Mouse (Mus musculus) stomach, embryonic 15.5 days (tissue): ENCODE measurements around the gene Gng5. TPM values are rescaled to one million over a fixed set of nuclear protein-coding genes. Genes with fewer than 3 reads are reported as not detected.
A peak's percentile ranks its signal among the peaks of the same experiment; 100 is the strongest.

ENCODE experiments used
- ATAC-seq: fragments of 200-750 bp; cut with Nextera tagmentation; 2 replicates; pipeline ENCODE4 v1.8.0; 2017; ENCODE audit warnings: low read depth, moderate number of reproducible peaks, moderate TSS enrichment; ENCODE audit not compliant: insufficient read depth, low FRiP score
- H3K27ac ChIP-seq: fragments of 300-500 bp; sonication (generic); 2 replicates; pipeline ENCODE4 v1.5.1; 2015; ENCODE audit warnings: mild to moderate bottlenecking, inconsistent platforms
- H3K27me3 ChIP-seq: fragments of 300-500 bp; sonication (generic); replicated peaks from 2 replicates; pipeline ENCODE4 v1.6.1; 2015; ENCODE audit warnings: inconsistent platforms
- H3K36me3 ChIP-seq: fragments of 300-500 bp; sonication (generic); 2 replicates; pipeline ENCODE4 v1.6.1; 2015; ENCODE audit warnings: inconsistent platforms
- H3K4me1 ChIP-seq: fragments of 300-500 bp; sonication (generic); 2 replicates; pipeline ENCODE4 v1.6.1; 2015; ENCODE audit warnings: inconsistent platforms
- H3K4me2 ChIP-seq: fragments of 300-500 bp; sonication (generic); 2 replicates; pipeline ENCODE4 v1.6.1; 2015; ENCODE audit warnings: mild to moderate bottlenecking, inconsistent platforms
- H3K4me3 ChIP-seq: fragments of 300-500 bp; sonication (generic); replicated peaks from 2 replicates; pipeline ENCODE4 v1.5.1; 2015; ENCODE audit warnings: inconsistent platforms
- H3K9ac ChIP-seq: fragments of 300-500 bp; sonication (generic); 2 replicates; pipeline ENCODE4 v1.6.1; 2015; ENCODE audit warnings: inconsistent platforms
- H3K9me3 ChIP-seq: fragments of 300-500 bp; sonication (generic); 2 replicates; pipeline ENCODE4 v1.6.1; 2016; ENCODE audit warnings: inconsistent platforms
- WGBS: fragments of 180-500 bp; shearing (Covaris S2); methylation state at CpG from one replicate; pipeline ENCODE4 v1.1.7; 2015; 5-methylcytosine and 5-hydroxymethylcytosine counted together
- polyA plus RNA-seq: library from polyadenylated mRNA; unstranded; fragments of >200 nt; fragmentation: Nextera tagmentation; extraction: Ambion mirVana; gene quantifications from 2 replicates; pipeline ENCODE4 v1.2.1, GENCODE M21; 2015

The Gng5 gene
- 992 and 1,078 TPM in 2 replicates for polyA plus RNA-seq

- Histone ChIP-seq H3K4me1 (peaks cover 14% of the 10 kb centered on the region; the same call in 1 of the 2 replicates), H3K27ac (peak within 1 kb of the TSS; percentile 96), H3K36me3 (no peaks in the 10 kb centered on the region; the same call in 1 of the 2 replicates), H3K4me3 (peak within 1 kb of the TSS; percentile 94), H3K9ac (peak within 1 kb of the TSS; percentile 96), H3K9me3 (no peaks in the 10 kb centered on the region), H3K4me2 (peak within 1 kb of the TSS; percentile 71), H3K27me3 (no peaks in the 10 kb centered on the region)
- ATAC-seq, result peak; percentile 98
- WGBS, result under 1% methylated on average over 62 of the region's 88 CpGs
Observed at GRCm38 (mm10) chr3:146499431-146500002, at the start of gene Gng5, which contains the start of gene Spata1. Gene Gng5, plus strand, starts transcription at chr3:146499807. Gene Spata1, minus strand, starts transcription at chr3:146499753.

DNA sequence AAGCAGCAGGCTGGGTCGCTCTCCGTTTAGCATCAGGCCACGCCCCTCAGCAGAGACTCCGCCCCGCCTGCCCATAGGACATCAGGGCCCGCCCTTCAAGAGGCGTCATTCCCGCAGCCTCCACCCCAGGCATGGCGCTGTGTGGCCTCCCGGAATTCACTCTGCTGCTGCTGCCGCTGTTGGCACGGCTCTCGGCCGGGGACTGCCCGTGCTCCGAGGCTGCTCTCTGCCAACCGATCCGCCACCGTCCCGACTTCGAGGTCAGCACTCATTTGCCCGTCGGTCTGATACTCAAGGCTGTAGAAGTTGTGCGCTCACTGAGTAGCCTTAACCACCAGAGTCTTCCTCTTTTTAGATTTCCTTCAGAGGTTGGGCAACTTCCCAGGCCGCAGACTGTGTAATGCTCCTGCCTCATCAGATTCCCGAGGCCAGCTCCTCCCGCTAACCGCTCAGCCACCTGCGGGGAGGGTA lies 49.2 kb upstream of the Gng5 start:
- ATAC-seq, result peak; percentile 99
- H3K27me3 ChIP-seq, result no peaks in the 10 kb centered on the region
- H3K4me2 ChIP-seq, result peak overlapping the region; percentile 63
- WGBS, result under 1% methylated on average over 29 of the region's 29 CpGs
- peak overlapping the region; percentile 71 for H3K9ac ChIP-seq
- peak overlapping the region; percentile 91 for H3K27ac ChIP-seq
- H3K4me1 ChIP-seq, result peaks cover 6% of the 10 kb centered on the region; the same call in 1 of the 2 replicates
- H3K4me3 ChIP-seq, result peak overlapping the region; percentile 69
- no peaks in the 10 kb centered on the region for H3K9me3 ChIP-seq
- no peaks in the 10 kb centered on the region for H3K36me3 ChIP-seq

DNA sequence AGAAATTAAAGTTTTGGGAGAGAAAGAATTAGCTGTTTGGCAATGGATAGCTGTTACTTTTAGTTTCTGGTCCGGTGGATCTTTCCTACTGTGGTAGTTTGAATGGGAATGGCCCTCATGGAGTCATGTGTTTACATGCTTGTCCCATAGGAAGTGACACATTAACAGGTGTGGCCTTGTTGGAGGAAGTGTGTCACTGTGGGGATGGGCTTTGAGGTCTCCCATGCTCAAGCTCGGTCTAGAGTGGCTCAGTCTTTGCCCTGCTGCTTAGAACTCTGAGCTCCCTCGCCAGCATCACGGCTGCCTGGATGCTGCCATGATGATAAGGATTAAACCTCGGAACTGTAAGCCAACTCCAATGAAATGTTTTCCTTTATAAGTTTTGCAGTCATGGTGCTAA lies 48.2 kb upstream of the Gng5 start:
- no peak overlapping the region for H3K4me3 ChIP-seq
- WGBS, result 88% methylated on average over 5 of the region's 5 CpGs
- H3K27me3 ChIP-seq, result no peaks in the 10 kb centered on the region

DNA sequence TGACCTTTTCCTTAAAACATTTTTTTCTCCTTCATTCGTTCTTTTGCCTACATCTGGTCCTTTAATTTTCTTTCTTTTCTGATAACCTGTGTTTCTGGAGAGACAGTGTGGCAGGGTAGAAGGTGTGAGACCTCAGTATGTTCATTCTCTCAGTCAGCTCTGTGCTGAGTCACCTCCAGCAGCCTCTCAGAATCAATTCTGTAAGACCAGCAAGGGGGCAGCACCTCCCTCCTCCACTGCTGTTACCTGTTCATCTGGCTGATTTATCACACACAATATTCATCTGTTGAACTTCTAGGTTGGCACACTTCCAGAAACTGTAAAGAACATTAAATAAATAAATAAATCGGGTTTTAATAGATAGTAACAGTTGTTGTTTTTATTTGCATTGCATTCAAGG lies 36.7 kb upstream of the Gng5 start:
- Histone ChIP-seq H3K36me3 (no peaks in the 10 kb centered on the region), H3K9ac (no peak overlapping the region), H3K4me2 (no peak overlapping the region), H3K27ac (no peak overlapping the region), H3K4me1 (no peaks in the 10 kb centered on the region), H3K27me3 (no peaks in the 10 kb centered on the region), H3K9me3 (no peaks in the 10 kb centered on the region), H3K4me3 (no peak overlapping the region)
- no peak for ATAC-seq
- 51% methylated on average over 2 of the region's 2 CpGs for WGBS

More for the DNA sequence above, 48.2 kb upstream of the Gng5 start:
- Histone ChIP-seq H3K27ac (no peak overlapping the region), H3K9me3 (no peaks in the 10 kb centered on the region), H3K4me2 (no peak overlapping the region), H3K4me1 (peaks cover 6% of the 10 kb centered on the region; the same call in 1 of the 2 replicates), H3K9ac (no peak overlapping the region), H3K36me3 (no peaks in the 10 kb centered on the region)
- no peak for ATAC-seq

GRCm38 (mm10) chr3:146469226-146469625 lies 30.4 kb upstream of the Gng5 start:
- H3K9me3 ChIP-seq, result no peaks in the 10 kb centered on the region
- WGBS, result 71% methylated on average over 2 of the region's 2 CpGs
- H3K36me3 ChIP-seq, result no peaks in the 10 kb centered on the region
- H3K4me3 ChIP-seq, result no peak overlapping the region
- H3K27me3 ChIP-seq, result no peaks in the 10 kb centered on the region
- H3K4me1 ChIP-seq, result no peaks in the 10 kb centered on the region
- H3K9ac ChIP-seq, result no peak overlapping the region
- ATAC-seq, result no peak
- H3K4me2 ChIP-seq, result no peak overlapping the region
- no peak overlapping the region for H3K27ac ChIP-seq

DNA sequence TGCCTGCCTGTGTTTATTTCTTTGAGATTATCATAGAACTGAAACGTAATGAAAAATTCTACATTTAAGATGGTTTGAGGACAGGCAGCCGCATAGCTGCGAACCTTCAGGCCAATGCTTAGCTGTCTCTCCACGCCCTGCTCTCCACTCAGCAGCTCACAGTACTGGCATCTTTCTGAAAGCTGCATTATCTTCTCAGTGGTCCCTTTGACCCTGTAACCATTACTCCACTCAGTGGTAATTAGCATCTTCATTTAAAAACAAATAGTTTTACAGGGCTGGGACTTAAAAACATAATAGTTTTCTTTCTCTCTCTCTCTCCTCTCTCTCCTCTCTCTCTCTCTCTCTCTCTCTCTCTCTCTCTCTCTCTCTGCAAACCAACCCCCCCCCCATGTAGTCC lies 26.9 kb upstream of the Gng5 start:
- H3K27ac ChIP-seq, result no peak overlapping the region
- ATAC-seq, result no peak
- H3K9me3 ChIP-seq, result no peaks in the 10 kb centered on the region
- H3K9ac ChIP-seq, result no peak overlapping the region
- H3K4me2 ChIP-seq, result no peak overlapping the region
- H3K27me3 ChIP-seq, result no peaks in the 10 kb centered on the region
- no peaks in the 10 kb centered on the region for H3K36me3 ChIP-seq
- WGBS, result 45% methylated on average over 4 of the region's 4 CpGs
- no peaks in the 10 kb centered on the region for H3K4me1 ChIP-seq
- no peak overlapping the region for H3K4me3 ChIP-seq

- ATAC-seq, result no peak
- no peak overlapping the region for H3K4me3 ChIP-seq
- H3K9me3 ChIP-seq, result no peaks in the 10 kb centered on the region
- no peak overlapping the region for H3K4me2 ChIP-seq
- H3K4me1 ChIP-seq, result no peaks in the 10 kb centered on the region
- no peaks in the 10 kb centered on the region for H3K36me3 ChIP-seq
- no peaks in the 10 kb centered on the region for H3K27me3 ChIP-seq
- no peak overlapping the region for H3K9ac ChIP-seq
- no peak overlapping the region for H3K27ac ChIP-seq
Observed at GRCm38 (mm10) chr3:146473741-146474140, 25.9 kb upstream of the Gng5 start.

GRCm38 (mm10) chr3:146474428-146474827 lies 25.2 kb upstream of the Gng5 start:
- H3K4me2 ChIP-seq, result no peak overlapping the region
- no peaks in the 10 kb centered on the region for H3K36me3 ChIP-seq
- H3K27me3 ChIP-seq, result no peaks in the 10 kb centered on the region
- H3K4me3 ChIP-seq, result no peak overlapping the region
- no peak overlapping the region for H3K27ac ChIP-seq
- H3K9ac ChIP-seq, result no peak overlapping the region
- no peaks in the 10 kb centered on the region for H3K9me3 ChIP-seq
- no peak for ATAC-seq
- H3K4me1 ChIP-seq, result no peaks in the 10 kb centered on the region
- 96% methylated on average over 3 of the region's 3 CpGs for WGBS

DNA sequence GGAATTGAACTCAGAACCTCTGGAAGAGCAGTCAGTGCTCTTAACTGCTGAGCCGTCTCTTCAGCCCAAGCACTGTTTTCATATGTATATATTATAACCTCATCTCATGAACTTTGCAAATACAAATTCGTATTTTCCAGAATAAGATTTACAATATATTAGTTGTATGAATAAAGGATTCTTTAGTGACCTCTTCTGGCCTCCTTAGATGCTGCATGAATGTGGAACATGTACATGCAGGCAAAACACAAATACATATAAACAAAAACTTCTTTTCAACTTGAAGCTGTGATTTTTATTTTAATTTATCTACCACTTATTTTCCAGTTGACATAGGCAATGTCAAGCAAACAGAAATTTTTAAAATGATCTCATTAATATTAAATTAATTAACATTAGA lies 17.6 kb upstream of the Gng5 start:
- Histone ChIP-seq H3K9me3 (no peaks in the 10 kb centered on the region), H3K4me1 (no peaks in the 10 kb centered on the region), H3K9ac (no peak overlapping the region), H3K27ac (no peak overlapping the region), H3K4me2 (no peak overlapping the region), H3K36me3 (no peaks in the 10 kb centered on the region), H3K27me3 (no peaks in the 10 kb centered on the region), H3K4me3 (no peak overlapping the region)
- WGBS, result 58% methylated on average over 2 of the region's 2 CpGs
- no peak for ATAC-seq

DNA sequence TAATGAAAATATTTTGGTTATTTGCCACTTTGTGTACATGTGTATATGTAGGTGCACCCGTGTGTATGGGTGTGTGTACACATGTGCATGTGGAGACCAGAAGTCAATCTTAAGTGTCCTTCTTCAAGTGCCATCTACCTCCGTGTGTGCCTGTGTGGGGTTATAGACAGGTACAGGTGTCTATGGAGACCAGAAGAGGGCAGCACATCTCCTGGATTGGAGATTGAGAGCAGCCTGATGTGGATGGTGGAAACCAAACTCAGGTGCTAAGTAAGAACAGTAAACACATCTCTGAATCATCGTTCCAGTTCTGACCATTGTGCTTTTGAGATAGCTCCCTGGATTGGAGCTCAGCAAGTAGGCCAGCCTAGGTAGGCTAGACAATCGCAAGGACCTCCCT lies 13.1 kb upstream of the Gng5 start:
- 79% methylated on average over 4 of the region's 4 CpGs for WGBS
- no peak for ATAC-seq
- no peak overlapping the region for H3K4me3 ChIP-seq
- no peaks in the 10 kb centered on the region for H3K4me1 ChIP-seq
- H3K9me3 ChIP-seq, result no peaks in the 10 kb centered on the region
- no peaks in the 10 kb centered on the region for H3K27me3 ChIP-seq
- H3K4me2 ChIP-seq, result no peak overlapping the region
- H3K27ac ChIP-seq, result no peak overlapping the region
- H3K36me3 ChIP-seq, result no peaks in the 10 kb centered on the region
- no peak overlapping the region for H3K9ac ChIP-seq

GRCm38 (mm10) chr3:146494941-146495340 lies 4.7 kb upstream of the Gng5 start:
- ATAC-seq, result no peak
- no peaks in the 10 kb centered on the region for H3K9me3 ChIP-seq
- no peak overlapping the region for H3K4me3 ChIP-seq
- H3K27me3 ChIP-seq, result no peaks in the 10 kb centered on the region
- H3K36me3 ChIP-seq, result no peaks in the 10 kb centered on the region
- no peak overlapping the region for H3K27ac ChIP-seq
- WGBS, result 91% methylated on average over 8 of the region's 8 CpGs
- no peaks in the 10 kb centered on the region for H3K4me1 ChIP-seq
- H3K4me2 ChIP-seq, result no peak overlapping the region
- no peak overlapping the region for H3K9ac ChIP-seq

- peaks cover 14% of the 10 kb centered on the region; the same call in 1 of the 2 replicates for H3K4me1 ChIP-seq
- H3K9ac ChIP-seq, result peak overlapping the region; percentile 65
- peak overlapping the region; percentile 94 for H3K4me3 ChIP-seq
- no peaks in the 10 kb centered on the region for H3K9me3 ChIP-seq
- H3K27me3 ChIP-seq, result no peaks in the 10 kb centered on the region
- H3K27ac ChIP-seq, result peak overlapping the region; percentile 91
- no peak for ATAC-seq
- 1% methylated on average over 13 of the region's 13 CpGs for whole genome bisulfite sequencing
- no peaks in the 10 kb centered on the region; the same call in 1 of the 2 replicates for H3K36me3 ChIP-seq
- H3K4me2 ChIP-seq, result peak overlapping the region; percentile 50
Observed at GRCm38 (mm10) chr3:146498989-146499388, 618 bp upstream of the Gng5 start.
